Mouse (Mus musculus) lung, postnatal 0 days (tissue): ENCODE data around the gene St3gal5. TPM values are rescaled to one million over a fixed set of nuclear protein-coding genes. Genes with fewer than 3 reads are reported as not detected.

Experiments used
- ATAC-seq: fragments of 200-750 bp; cut with Nextera tagmentation; 2 replicates; pipeline ENCODE4 v1.8.0; 2017; ENCODE audit warnings: moderate library complexity
- DNase-seq: peaks from one replicate; pipeline ENCODE4 v3.0.0-alpha.2; 2016; ENCODE audit warnings: low spot score
- H3K27ac ChIP-seq: fragments of 300-500 bp; sonication (generic); 2 replicates; pipeline ENCODE4 v1.5.1; 2014; ENCODE audit warnings: antibody characterized with exemption, mild to moderate bottlenecking, low read length, mixed read lengths
- H3K27me3 ChIP-seq: fragments of 300-500 bp; sonication (generic); replicated peaks from 2 replicates; pipeline ENCODE4 v1.6.1; 2014; ENCODE audit warnings: low read length, mixed read lengths; ENCODE audit not compliant: insufficient read depth
- H3K36me3 ChIP-seq: fragments of 300-500 bp; sonication (generic); 2 replicates; pipeline ENCODE4 v1.6.1; 2014; ENCODE audit warnings: low read length, mixed read lengths; ENCODE audit not compliant: insufficient read depth
- H3K4me1 ChIP-seq: fragments of 300-500 bp; sonication (generic); 2 replicates; pipeline ENCODE4 v1.6.1; 2014; ENCODE audit warnings: antibody characterized with exemption, low read depth, low read length, mixed read lengths; ENCODE audit not compliant: insufficient read depth
- H3K4me2 ChIP-seq: fragments of 300-500 bp; sonication (generic); replicated peaks from 2 replicates; pipeline ENCODE4 v1.6.1; 2014; ENCODE audit warnings: low read depth, mild to moderate bottlenecking, low read length, moderate library complexity, mixed read lengths
- H3K4me3 ChIP-seq: fragments of 300-500 bp; sonication (generic); 2 replicates; pipeline ENCODE4 v1.5.1; 2014; ENCODE audit warnings: low read depth, low read length
- H3K9ac ChIP-seq: fragments of 300-500 bp; sonication (generic); replicated peaks from 2 replicates; pipeline ENCODE4 v1.6.1; 2014; ENCODE audit warnings: low read depth, mild to moderate bottlenecking
- H3K9me3 ChIP-seq: fragments of 300-500 bp; sonication (generic); 2 replicates; pipeline ENCODE4 v1.6.1; 2016; ENCODE audit warnings: low read length, mixed read lengths
- CTCF ChIP-seq: IDR thresholded peaks from 2 replicates; pipeline ENCODE4 v1.5.1; 2016; ENCODE audit warnings: antibody characterized with exemption, mild to moderate bottlenecking
- EP300 ChIP-seq: IDR thresholded peaks from 2 replicates; pipeline ENCODE4 v1.6.1; 2016; ENCODE audit warnings: antibody characterized with exemption, mild to moderate bottlenecking, control low read depth
- WGBS: fragments of 180-500 bp; shearing (Covaris S2); extraction: QIAGEN DNeasy Blood & Tissue Kit; methylation state at CpG from one replicate; pipeline ENCODE4 v1.1.7; 2014; 5-methylcytosine and 5-hydroxymethylcytosine counted together
- polyA plus RNA-seq: library from polyadenylated mRNA; unstranded; fragments of >200 nt; fragmentation: Nextera tagmentation; extraction: Ambion mirVana; gene quantifications from 2 replicates; pipeline ENCODE4 v1.2.1, GENCODE M21; 2015

The St3gal5 gene
- polyA plus RNA-seq, 1 experiment from 2014 or later, result 38.9 TPM

- DNase-seq (no peak), ATAC-seq (no peak)
- Histone ChIP-seq H3K27ac (0 out of 2 replicates have a peak overlapping the region, but pooled peaks have one; percentile 17), H3K4me2 (no peak overlapping the region), H3K4me3 (no peak overlapping the region), H3K27me3 (no peaks in the 10 kb centered on the region), H3K4me1 (no peaks in the 10 kb centered on the region), H3K9ac (no peak overlapping the region), H3K9me3 (no peaks in the 10 kb centered on the region), H3K36me3 (0 out of 2 replicates have a peak, but pooled peaks cover 4% of the 10 kb centered on the region)
- TF ChIP-seq EP300 (no peak), CTCF (no peak)
- 55% methylated on average over 10 of the region's 10 CpGs for WGBS
Measured at GRCm38 (mm10) chr6:72141191-72141590, 43.8 kb downstream of the St3gal5 start.

GRCm38 (mm10) chr6:72142561-72142960 is 45.2 kb downstream of the St3gal5 start:
- WGBS, result 95% methylated on average over 4 of the region's 4 CpGs
- Histone ChIP-seq H3K4me3 (no peak overlapping the region), H3K4me1 (no peaks in the 10 kb centered on the region), H3K9ac (no peak overlapping the region), H3K9me3 (no peaks in the 10 kb centered on the region), H3K36me3 (0 out of 2 replicates have a peak, but pooled peaks cover 11% of the 10 kb centered on the region), H3K27ac (no peak overlapping the region), H3K4me2 (no peak overlapping the region), H3K27me3 (no peaks in the 10 kb centered on the region)
- TF ChIP-seq EP300 (no peak), CTCF (no peak)
- ATAC-seq, result no peak
- DNase-seq, result no peak

- H3K4me1 ChIP-seq, result no peaks in the 10 kb centered on the region
- H3K27me3 ChIP-seq, result no peaks in the 10 kb centered on the region
- H3K27ac ChIP-seq, result no peak overlapping the region
- H3K36me3 ChIP-seq, result 0 out of 2 replicates have a peak, but pooled peaks cover 11% of the 10 kb centered on the region
- TF ChIP-seq EP300 (no peak), CTCF (no peak)
- DNase-seq, result no peak
- ATAC-seq, result no peak
- H3K4me2 ChIP-seq, result no peak overlapping the region
- H3K4me3 ChIP-seq, result no peak overlapping the region
- no peaks in the 10 kb centered on the region for H3K9me3 ChIP-seq
- WGBS, result 69% methylated on average over 7 of the region's 7 CpGs
- H3K9ac ChIP-seq, result no peak overlapping the region
Measured at GRCm38 (mm10) chr6:72144353-72144752, 47.0 kb downstream of the St3gal5 start.

GRCm38 (mm10) chr6:72146803-72147202 is 49.4 kb downstream of the St3gal5 start:
- WGBS, result 79% methylated on average over 14 of the region's 14 CpGs
- Histone ChIP-seq H3K4me3 (no peak overlapping the region), H3K36me3 (0 out of 2 replicates have a peak, but pooled peaks cover 27% of the 10 kb centered on the region), H3K4me2 (no peak overlapping the region), H3K9me3 (no peaks in the 10 kb centered on the region), H3K4me1 (no peaks in the 10 kb centered on the region), H3K9ac (no peak overlapping the region), H3K27me3 (no peaks in the 10 kb centered on the region), H3K27ac (no peak overlapping the region)
- ATAC-seq (no peak), DNase-seq (no peak)
- TF ChIP-seq EP300 (no peak), CTCF (no peak)

GRCm38 (mm10) chr6:72148721-72149120 is 51.3 kb downstream of the St3gal5 start:
- 94% methylated on average over 4 of the region's 4 CpGs for WGBS
- Histone ChIP-seq H3K9ac (no peak overlapping the region), H3K36me3 (0 out of 2 replicates have a peak, but pooled peaks cover 22% of the 10 kb centered on the region), H3K9me3 (no peaks in the 10 kb centered on the region), H3K4me3 (no peak overlapping the region), H3K27ac (no peak overlapping the region), H3K27me3 (no peaks in the 10 kb centered on the region), H3K4me1 (no peaks in the 10 kb centered on the region), H3K4me2 (no peak overlapping the region)
- no peak for ATAC-seq
- no peak for DNase-seq
- TF ChIP-seq CTCF (no peak), EP300 (no peak)

- ATAC-seq, result no peak
- no peaks in the 10 kb centered on the region for H3K27me3 ChIP-seq
- no peaks in the 10 kb centered on the region for H3K4me1 ChIP-seq
- H3K36me3 ChIP-seq, result 0 out of 2 replicates have a peak, but pooled peaks cover 22% of the 10 kb centered on the region
- no peak overlapping the region for H3K9ac ChIP-seq
- no peak overlapping the region for H3K4me3 ChIP-seq
- no peaks in the 10 kb centered on the region for H3K9me3 ChIP-seq
- no peak overlapping the region for H3K27ac ChIP-seq
- no peak overlapping the region for H3K4me2 ChIP-seq
- WGBS, result 90% methylated on average over 3 of the region's 3 CpGs
- TF ChIP-seq EP300 (no peak), CTCF (no peak)
- no peak for DNase-seq
Measured at GRCm38 (mm10) chr6:72149797-72150196, 52.4 kb downstream of the St3gal5 start.

- no peak for TF ChIP-seq EP300
- TF ChIP-seq CTCF, result no peak
- Histone ChIP-seq H3K36me3 (0 out of 2 replicates have a peak, but pooled peaks cover 15% of the 10 kb centered on the region), H3K9ac (no peak overlapping the region), H3K4me3 (no peak overlapping the region), H3K27ac (no peak overlapping the region), H3K4me2 (no peak overlapping the region), H3K4me1 (no peaks in the 10 kb centered on the region), H3K27me3 (no peaks in the 10 kb centered on the region), H3K9me3 (no peaks in the 10 kb centered on the region)
- 83% methylated on average over 7 of the region's 7 CpGs for WGBS
- no peak for ATAC-seq
- no peak for DNase-seq
Measured at GRCm38 (mm10) chr6:72152707-72153106, 55.3 kb downstream of the St3gal5 start.
